Mouse (Mus musculus) bone marrow macrophage, adult 2 months (primary cell): ENCODE results near the gene Sik3.

ENCODE experiments used
- CTCF ChIP-seq: IDR thresholded peaks from 2 replicates; pipeline ENCODE4 v1.5.1; 2012; ENCODE audit warnings: low read depth, mild to moderate bottlenecking, low read length, moderate library complexity
- POLR2A ChIP-seq: IDR thresholded peaks from 2 replicates; pipeline ENCODE4 v1.6.1; 2012; ENCODE audit warnings: mild to moderate bottlenecking, low read depth, low read length, borderline replicate concordance

DNA sequence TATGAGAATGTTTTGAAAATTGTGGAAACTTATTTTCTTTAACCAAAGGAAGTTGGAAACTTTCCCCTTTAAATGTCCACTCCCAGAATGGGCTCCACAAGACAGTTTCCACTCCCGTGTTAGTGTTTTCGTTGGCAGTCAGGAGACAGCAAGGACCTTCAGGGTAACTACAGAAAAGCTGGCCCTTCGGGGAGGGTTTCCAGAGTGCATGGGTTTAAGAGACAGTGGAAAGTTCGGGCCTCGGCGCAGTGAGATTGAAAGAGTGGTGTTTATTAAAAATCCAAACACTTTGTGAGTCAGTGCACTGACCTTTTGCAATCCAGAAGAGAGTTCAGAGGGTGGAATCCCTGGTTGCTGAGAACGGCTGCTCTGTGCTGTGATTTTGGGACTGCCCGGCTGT is 150.8 kb downstream of the Sik3 start:
- TF ChIP-seq CTCF (no peak), POLR2A (no peak)
